Mouse (Mus musculus) CH12.LX (cell line): ENCODE data around the gene Il9.

ENCODE experiments used
- CTCF ChIP-seq, 2 experiments: IDR thresholded peaks in 1 of 2; conservative IDR thresholded peaks in 1 of 2; 2 replicates each; pipeline ENCODE4 v1.5.1; 2011 to 2012; ENCODE audit warnings: low read depth in 2 of 2, low read length in 2 of 2, improper control_type of control experiment in 1 of 2, inconsistent platforms in 1 of 2, mild to moderate bottlenecking in 1 of 2, moderate library complexity in 1 of 2
- POLR2A ChIP-seq: IDR thresholded peaks from 2 replicates; pipeline ENCODE4 v1.6.1; 2011; ENCODE audit warnings: low read depth, mild to moderate bottlenecking, improper control_type of control experiment, low read length

DNA sequence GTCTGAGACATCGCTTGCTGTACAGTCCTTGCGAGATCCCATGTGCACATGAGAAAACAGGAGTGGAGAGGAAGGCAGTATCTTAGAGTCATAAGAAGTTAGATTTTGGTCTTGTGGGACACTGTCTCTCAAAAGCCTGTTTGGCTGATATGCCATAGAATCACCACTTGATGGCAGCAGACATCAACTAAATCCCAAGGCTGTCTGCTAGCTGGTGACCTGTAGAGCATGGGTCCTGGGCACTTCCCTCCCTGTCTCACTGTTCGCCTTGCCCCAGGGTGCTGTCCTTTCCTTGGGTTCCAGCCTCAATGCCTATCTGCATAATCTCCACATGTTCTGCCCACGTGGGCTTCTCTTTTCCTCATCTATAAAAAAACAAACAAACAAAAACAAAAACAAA is 6.7 kb downstream of the Il9 start:
- TF ChIP-seq POLR2A = no peak
- peak; percentile 52 to 91 for TF ChIP-seq CTCF (conservative IDR thresholded peaks at IDR 0.05 in 1 of 2, IDR thresholded peaks at IDR 0.05 in 1 of 2; ENCODE audit: low read depth in 2 of 2, low read length in 2 of 2)
